Mouse (Mus musculus): ENCODE data around the gene Zbtb7b.

The Zbtb7b gene

GRCm38 (mm10) chr3:89388901-89389740 is 5.5 kb downstream of the Zbtb7b start:
- DNase-seq (ENCODE audit: low spot score) = peak; percentile 70

DNA sequence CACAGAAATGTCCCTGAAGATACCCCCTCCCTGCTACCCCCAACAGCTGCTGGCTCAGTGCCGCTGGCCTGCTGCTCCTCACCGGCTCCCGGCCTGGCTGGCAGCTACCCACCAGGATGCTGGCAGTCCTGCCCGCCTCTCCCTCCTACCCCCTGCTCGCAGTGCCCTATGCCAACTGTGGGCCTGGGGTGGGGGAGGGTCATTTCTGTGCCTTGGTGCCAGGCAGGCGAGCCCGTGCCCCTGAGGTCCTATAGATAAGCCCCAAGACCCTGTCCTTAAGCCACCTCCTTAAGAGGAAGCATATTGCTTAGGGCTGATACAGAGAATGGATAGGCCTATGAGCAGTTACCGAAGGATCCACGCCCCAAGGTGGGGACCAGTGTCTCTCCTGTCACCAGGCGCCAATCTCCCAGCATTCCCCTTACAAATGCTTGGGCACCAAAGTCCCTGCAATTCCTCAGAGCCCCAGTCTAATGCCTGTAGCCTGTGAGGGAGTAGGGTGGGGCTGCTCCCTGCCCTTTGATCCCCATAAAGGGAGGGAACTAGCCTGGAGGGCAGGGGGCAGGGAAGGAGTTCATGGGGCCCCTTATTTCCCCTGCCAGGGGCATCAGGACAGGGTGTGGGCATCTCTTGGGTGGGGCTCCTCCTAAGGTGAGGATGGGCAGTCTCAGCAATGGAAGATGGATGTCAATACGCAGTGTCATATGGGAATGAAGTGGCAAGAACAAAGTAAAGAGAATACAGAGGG is 6.3 kb downstream of the Zbtb7b start:
- no peak for DNase-seq (ENCODE audit: low spot score)

DNA sequence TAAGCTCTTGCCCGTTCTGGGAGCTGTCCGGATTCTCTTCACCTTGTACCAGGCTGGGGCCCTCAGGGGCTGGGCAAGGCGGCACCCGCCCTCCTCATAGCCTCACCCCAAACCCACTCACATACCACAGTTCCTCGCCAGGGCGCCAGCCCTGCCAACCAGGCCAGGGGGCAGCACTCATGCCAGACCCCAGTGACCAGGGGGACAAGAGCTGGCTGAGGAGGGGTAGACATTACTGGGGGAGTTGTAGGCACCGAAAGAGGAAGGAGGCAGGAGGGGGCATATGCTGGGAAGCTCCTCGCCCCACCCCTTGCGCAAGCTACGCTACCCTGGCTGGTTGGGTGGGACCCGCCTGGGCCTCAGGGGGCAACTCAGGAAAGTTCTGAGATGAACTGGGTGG is 6.9 kb downstream of the Zbtb7b start:
- no peak for DNase-seq (ENCODE audit: low spot score)

GRCm38 (mm10) chr3:89386438-89387420 is 7.8 kb downstream of the Zbtb7b start:
- no peak for DNase-seq (ENCODE audit: low spot score)

DNA sequence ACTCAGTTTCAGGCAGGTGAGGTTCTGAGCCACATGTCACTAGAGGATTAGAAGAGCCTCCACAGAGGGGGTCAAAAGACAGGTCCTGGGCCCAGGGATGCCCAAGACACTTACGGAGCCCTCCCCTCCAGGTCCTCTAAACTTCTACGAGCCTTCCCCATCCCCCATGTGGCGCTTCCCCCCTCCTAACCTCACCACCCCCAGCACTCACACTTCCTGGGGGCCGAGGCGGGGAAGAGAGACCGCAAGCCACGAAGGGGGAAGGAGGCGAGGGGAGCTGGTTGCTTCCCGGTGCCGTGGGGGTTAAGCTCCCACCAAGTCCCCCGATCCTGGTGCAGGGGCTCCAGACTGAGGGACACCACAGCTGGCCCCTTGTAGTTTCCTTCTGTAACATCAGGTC is 9.1 kb downstream of the Zbtb7b start:
- DNase-seq (ENCODE audit: low spot score) = no peak

DNA sequence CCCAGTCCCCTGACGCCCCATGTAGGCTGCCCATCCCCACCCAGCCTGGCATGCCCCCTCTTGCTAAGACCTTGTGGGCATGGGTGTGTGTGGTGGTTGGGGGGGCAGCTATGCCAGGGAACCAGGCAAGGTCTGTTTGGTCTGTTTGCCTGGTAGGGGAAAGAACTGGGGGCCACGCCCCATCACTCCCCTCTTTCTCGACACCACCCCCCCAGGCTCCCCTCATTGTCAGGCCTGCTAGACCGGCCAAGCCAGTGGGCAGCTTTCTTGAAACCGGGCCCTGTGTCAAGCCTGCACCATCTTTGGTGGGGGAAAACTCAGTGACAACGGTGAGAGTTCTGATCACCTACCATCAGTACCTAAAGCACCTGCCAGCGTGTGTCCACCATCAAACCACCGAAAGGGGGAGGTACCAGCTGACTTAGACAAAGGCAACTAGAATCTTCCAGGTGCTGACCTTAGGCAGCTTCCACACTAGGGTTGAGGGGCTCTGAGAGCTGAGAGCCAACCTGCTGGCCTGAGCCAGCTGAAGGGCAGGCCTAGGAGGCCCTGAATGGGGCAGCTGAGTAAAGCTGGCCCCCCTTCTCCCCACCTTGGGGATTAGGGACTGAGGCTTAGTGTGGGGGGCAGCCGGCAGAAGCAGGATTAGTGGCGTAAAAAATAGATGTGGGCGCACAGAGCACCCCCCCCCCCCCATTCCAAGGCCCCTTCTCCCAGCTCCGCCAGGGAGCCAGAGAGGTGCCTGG is 10.1 kb downstream of the Zbtb7b start:
- DNase-seq (ENCODE audit: low spot score) = no peak

DNA sequence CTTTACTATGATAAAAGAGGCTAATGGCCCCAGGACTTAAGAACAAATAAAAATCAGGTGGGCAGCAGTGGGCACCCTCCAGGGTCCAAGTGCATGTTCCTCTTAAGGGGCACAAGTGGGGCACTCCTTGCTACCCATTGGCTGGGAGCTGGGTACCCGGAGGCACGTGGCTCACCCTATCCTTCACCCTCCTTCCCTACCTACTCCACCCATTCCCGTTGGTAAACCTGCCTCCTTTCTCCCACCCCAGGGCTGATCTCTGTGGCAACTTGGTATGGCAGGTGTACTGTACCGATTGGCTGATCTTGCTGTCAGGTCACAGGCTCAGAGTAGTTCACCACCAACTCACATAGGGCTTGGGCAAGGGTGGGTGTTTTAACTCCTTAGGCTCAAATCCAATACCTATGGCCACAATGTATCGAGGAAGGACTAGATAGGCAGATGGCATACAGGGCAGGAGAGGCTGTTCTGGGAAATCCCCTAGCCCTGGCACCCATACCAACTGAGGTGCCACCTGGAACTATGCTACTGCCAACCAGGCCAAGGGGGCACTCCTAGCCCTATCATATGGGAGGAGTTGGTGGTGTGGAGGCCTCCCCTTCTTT is 10.8 kb downstream of the Zbtb7b start:
- no peak for DNase-seq (ENCODE audit: low spot score)

- no peak for DNase-seq (ENCODE audit: low spot score)
Measured at GRCm38 (mm10) chr3:89382950-89383349, 11.6 kb downstream of the Zbtb7b start.

GRCm38 (mm10) chr3:89382033-89382882 is 12.3 kb downstream of the Zbtb7b start:
- no peak for DNase-seq (ENCODE audit: low spot score)

- no peak for DNase-seq (ENCODE audit: low spot score)
Measured at GRCm38 (mm10) chr3:89381233-89381632, 13.3 kb downstream of the Zbtb7b start.

DNA sequence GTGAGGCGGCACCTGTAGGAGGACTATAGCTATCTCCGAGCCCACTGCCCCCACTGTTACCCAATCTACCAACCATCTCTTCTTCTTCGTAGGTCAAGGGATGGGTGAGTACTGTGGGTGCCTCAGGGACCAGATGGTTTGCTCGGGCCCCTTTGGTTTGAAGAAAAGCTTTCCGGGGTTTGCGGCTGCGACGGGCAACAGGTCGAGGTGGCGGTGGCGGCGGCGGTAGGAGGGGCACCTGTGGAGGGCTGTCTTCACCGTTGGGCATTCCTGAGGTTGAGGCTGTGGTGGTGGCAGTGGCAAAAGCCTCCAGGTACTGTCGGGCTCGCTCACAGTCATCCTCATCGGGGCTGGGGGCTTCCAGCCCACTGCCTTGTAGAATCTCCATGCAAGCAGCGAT is 13.9 kb downstream of the Zbtb7b start:
- no peak for DNase-seq (ENCODE audit: low spot score)

GRCm38 (mm10) chr3:89380291-89380690 is 14.3 kb downstream of the Zbtb7b start:
- DNase-seq (ENCODE audit: low spot score) = no peak

DNA sequence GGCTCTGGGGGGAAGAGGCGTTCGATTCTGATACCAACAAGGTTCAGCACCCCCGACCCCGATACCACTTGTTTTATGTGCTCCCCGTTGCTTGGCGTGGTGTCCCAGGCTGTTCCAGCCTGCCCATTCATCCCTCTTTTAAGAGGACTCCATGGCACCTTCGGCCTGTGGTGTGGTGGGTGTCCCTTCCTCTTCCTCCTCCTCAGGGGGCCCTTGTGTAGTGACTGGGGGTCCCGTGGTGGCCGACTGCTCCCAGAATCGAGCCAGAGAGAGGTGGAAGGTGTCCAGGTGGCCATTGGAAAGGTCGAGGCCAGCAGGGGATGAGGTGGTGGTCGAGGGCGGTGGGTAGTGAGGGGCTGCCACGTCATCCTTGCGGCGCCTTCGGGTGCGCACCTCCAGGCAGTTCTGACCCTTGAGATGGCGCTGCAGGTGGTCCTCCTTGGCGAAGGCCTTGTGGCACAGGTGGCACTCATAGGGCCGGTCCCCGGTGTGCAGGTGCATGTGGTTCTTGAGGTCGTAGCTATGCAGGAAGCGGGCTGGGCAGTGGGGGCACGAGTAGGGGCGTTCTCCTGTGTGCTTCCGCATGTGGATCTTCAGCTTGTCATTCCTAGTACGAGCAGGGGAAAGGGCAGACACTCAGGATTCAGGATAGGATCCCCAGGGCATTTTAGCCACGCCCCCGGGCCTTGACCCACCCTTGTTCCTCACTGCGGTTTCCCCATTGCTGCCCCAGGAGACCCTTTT is 15.0 kb downstream of the Zbtb7b start:
- DNase-seq (ENCODE audit: low spot score) = no peak

- peak; percentile 89 for DNase-seq (ENCODE audit: low spot score)
Measured at GRCm38 (mm10) chr3:89378394-89379067, 16.0 kb downstream of the Zbtb7b start.

DNA sequence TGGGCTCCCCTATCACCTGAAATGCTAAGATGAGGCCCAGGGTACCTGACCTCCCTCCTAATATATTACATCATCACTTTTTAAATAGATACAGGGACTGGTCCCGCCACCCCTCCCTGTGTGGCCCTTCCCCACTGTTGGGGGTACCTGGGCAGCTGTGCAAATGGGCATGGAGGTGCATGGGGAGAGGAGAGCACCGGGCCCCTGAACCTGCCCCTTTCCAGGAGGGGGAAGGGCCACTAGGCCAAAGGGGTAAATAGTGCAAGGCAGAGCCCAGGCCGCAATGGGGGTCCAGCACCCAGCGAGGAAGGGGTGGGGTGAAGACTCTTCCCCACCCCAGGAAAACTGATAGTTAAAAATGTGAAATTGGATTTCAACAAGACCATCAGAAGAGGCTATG is 16.7 kb downstream of the Zbtb7b start:
- DNase-seq (ENCODE audit: low spot score) = no peak

- no peak for DNase-seq (ENCODE audit: low spot score)
Measured at GRCm38 (mm10) chr3:89373581-89374231, 20.9 kb downstream of the Zbtb7b start.

DNA sequence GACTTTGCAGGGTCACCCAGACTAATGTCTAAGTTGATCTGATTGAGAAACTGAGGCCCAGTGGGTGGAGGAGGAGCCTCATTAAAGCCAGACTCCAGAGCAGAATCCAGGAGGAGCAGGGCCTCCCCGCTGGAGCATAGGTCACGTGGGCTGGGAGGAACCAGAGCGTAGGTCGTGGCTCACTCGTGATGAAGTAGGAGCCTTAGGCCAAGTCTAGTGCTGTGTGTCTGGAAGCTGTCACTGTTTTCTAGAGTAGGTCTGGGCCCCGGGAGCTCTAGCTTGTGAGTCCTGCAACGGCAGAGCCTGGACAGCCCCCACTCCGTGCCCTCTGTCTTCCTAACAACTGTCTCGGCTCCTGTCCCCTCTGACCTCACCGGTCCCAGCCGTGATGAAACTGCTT is 27.2 kb downstream of the Zbtb7b start:
- no peak for DNase-seq (ENCODE audit: low spot score)

Measured in embryo, embryonic 10.5 days (tissue).